Mouse (Mus musculus): Measurements from ENCODE around the gene Krt12. TPM values are rescaled to one million over a fixed set of nuclear protein-coding genes. Genes with fewer than 3 reads are reported as not detected.

Krt12 gene
- polyA plus RNA-seq (2021; fragmentation: Nextera tagmentation) = 21.1 and 24.0 TPM in 2 replicates
- long read RNA-seq, experiment 1, partial matches to known transcripts = 14 of 19 reads
- long read RNA-seq, experiment 1, other reads (novel, unspliced or antisense) = 5 of 19 reads
- long read RNA-seq, experiment 2, partial matches to known transcripts = 73 of 73 reads
- long read RNA-seq, experiment 2, other reads (novel, unspliced or antisense) = 0 of 73 reads

DNA sequence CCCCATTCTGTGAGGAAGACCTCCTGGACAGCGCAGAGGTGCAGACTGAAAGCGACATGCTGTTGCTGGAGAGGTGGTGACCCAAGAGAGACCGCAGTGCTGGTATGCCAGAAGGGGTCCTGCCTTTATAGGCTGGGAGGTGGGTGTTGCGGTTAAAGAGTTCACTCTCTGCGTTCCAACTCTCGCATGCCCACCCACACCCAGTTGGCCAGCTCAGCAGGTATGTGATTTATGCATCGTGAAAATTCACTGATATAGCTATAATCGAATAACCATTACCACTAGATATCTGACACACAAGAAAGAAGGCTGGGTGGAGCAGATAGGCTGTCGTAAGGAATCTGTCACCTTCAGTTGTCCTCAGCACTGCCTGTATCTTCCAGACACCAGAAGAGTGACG lies at the start of gene Krt12:
Krt12 (minus strand) TSS at position 101 of the 400 bp plus-strand sequence.

DNA sequence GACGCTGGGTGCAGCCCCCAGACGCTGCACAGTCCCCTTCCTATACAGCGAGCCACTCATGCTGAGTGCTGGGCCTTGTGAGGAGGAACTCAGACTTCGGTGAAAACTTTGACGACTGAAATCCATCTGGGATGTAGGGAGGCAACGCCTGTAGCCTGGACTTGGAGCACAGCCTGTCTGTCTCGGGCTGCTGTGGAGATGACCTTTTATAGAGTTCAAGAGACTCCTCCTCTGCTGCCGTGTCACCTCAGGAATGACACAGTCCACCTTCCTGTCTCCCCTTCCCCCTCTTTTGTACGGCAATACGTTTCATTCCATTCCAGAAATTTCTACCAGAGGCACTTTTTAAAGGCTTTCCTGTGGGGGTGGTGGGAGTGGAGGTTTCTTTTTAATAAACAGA lies 15.9 kb upstream of the Krt12 start, which contains the start of gene Krt20:
Krt20 (minus strand) TSS at position 179 of the 400 bp plus-strand sequence.

DNA sequence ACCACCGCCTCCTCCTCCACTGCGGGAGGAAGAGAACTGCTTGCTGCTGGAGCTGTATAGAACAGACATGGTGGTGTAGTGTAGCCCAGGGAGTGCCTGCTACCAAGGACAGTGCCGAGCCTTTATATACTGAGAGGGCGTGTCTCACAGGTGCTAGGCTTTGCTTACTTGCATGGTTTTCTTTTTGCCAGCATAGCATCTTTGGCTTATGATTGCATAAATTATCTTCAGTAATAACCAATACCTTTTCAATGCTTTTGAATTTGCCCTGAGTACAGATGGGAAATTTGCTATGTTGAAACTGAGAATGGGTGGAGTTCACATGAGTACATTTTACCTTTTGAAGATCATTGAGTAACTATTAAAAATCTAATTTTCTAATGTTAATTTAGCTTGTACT lies 32.8 kb downstream of the Krt12 start, which contains the start of gene Krt10:
Krt10 (minus strand) TSS at position 101 of the 400 bp plus-strand sequence.

DNA sequence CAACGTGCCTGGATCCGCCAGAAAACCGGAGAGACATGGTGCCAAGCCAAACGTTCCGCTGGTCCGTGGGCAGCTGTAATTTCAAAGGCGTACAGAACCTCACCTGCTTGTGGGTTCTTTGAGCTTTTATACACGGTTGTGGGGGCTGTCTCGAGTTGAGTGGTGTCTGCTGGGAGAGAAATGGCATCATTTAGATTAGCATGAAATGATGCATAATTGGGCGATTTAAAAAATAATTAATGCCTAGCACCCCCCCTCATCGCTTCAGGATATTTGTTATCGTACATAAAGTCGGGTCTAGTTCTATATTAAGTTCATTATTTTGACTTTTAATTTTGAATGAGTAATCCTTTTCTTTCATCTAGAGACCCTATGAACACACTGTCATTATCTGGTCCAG lies 47.3 kb downstream of the Krt12 start, which contains the start of gene Krt28:
Krt28 (minus strand) TSS at position 101 of the 400 bp plus-strand sequence.

Other genes starting within 250 kb of the Krt12 start
- gene Smarce1, start 191.2 kb downstream of the Krt12 start, polyA plus RNA-seq (2021; fragmentation: Nextera tagmentation) = 31.1 and 43.0 TPM in 2 replicates
- gene Krt222, start 178.2 kb downstream of the Krt12 start, polyA plus RNA-seq (2021; fragmentation: Nextera tagmentation) = 16.5 and 18.7 TPM in 2 replicates
- gene Krt24, start 137.0 kb downstream of the Krt12 start, polyA plus RNA-seq (2021; fragmentation: Nextera tagmentation) = not detected in 2 replicates
- gene Krt25, start 99.3 kb downstream of the Krt12 start, polyA plus RNA-seq (2021; fragmentation: Nextera tagmentation) = not detected in 2 replicates
- 0.05 TPM in 1 of 2 replicates, not detected in the other for gene Krt26, start 84.3 kb downstream of the Krt12 start, polyA plus RNA-seq (2021; fragmentation: Nextera tagmentation)
- gene Krt27, start 71.2 kb downstream of the Krt12 start, polyA plus RNA-seq (2021; fragmentation: Nextera tagmentation) = not detected in 2 replicates
- gene Krt28, start 47.4 kb downstream of the Krt12 start, polyA plus RNA-seq (2021; fragmentation: Nextera tagmentation) = 0.13 and 0.16 TPM in 2 replicates
- 39.1 and 40.8 TPM in 2 replicates for gene Krt10, start 32.9 kb downstream of the Krt12 start, polyA plus RNA-seq (2021; fragmentation: Nextera tagmentation)
- gene Krt20, start 15.9 kb upstream of the Krt12 start, polyA plus RNA-seq (2021; fragmentation: Nextera tagmentation) = 0.43 TPM in 1 of 2 replicates, not detected in the other
- not detected in 2 replicates for gene Krt23, start 70.9 kb upstream of the Krt12 start, polyA plus RNA-seq (2021; fragmentation: Nextera tagmentation)
- gene Krt39, start 99.1 kb upstream of the Krt12 start, polyA plus RNA-seq (2021; fragmentation: Nextera tagmentation) = not detected in 2 replicates
- gene Krt40, start 120.9 kb upstream of the Krt12 start, polyA plus RNA-seq (2021; fragmentation: Nextera tagmentation) = not detected in 2 replicates
- gene Krtap3-3, start 128.6 kb upstream of the Krt12 start, polyA plus RNA-seq (2021; fragmentation: Nextera tagmentation) = not detected in 2 replicates
- gene Krtap3-2, start 134.6 kb upstream of the Krt12 start, polyA plus RNA-seq (2021; fragmentation: Nextera tagmentation) = not detected in 2 replicates
- gene Gm11939, start 137.2 kb upstream of the Krt12 start, polyA plus RNA-seq (2021; fragmentation: Nextera tagmentation) = not detected in 2 replicates
- gene Krtap3-1, start 144.4 kb upstream of the Krt12 start, polyA plus RNA-seq (2021; fragmentation: Nextera tagmentation) = not detected in 2 replicates
- not detected in 2 replicates for gene Krtap1-5, start 158.8 kb upstream of the Krt12 start, polyA plus RNA-seq (2021; fragmentation: Nextera tagmentation)
- not detected in 2 replicates for gene Krtap1-4, start 161.4 kb upstream of the Krt12 start, polyA plus RNA-seq (2021; fragmentation: Nextera tagmentation)
- not detected in 2 replicates for gene Krtap1-3, start 169.1 kb upstream of the Krt12 start, polyA plus RNA-seq (2021; fragmentation: Nextera tagmentation)
- not detected in 2 replicates for gene Krtap9-3, start 175.8 kb upstream of the Krt12 start, polyA plus RNA-seq (2021; fragmentation: Nextera tagmentation)
- gene Gm11938, start 181.0 kb upstream of the Krt12 start, polyA plus RNA-seq (2021; fragmentation: Nextera tagmentation) = not detected in 2 replicates
- not detected in 2 replicates for gene Gm11937, start 187.9 kb upstream of the Krt12 start, polyA plus RNA-seq (2021; fragmentation: Nextera tagmentation)
- gene Krtap2-4, start 192.6 kb upstream of the Krt12 start, polyA plus RNA-seq (2021; fragmentation: Nextera tagmentation) = not detected in 2 replicates
- not detected in 2 replicates for gene Gm11562, start 198.2 kb upstream of the Krt12 start, polyA plus RNA-seq (2021; fragmentation: Nextera tagmentation)
- gene Krtap4-1, start 206.0 kb upstream of the Krt12 start, polyA plus RNA-seq (2021; fragmentation: Nextera tagmentation) = not detected in 2 replicates
- gene Krtap4-2, start 212.8 kb upstream of the Krt12 start, polyA plus RNA-seq (2021; fragmentation: Nextera tagmentation) = not detected in 2 replicates
- gene Krtap4-7, start 221.8 kb upstream of the Krt12 start, polyA plus RNA-seq (2021; fragmentation: Nextera tagmentation) = not detected in 2 replicates
- gene Gm11555, start 228.0 kb upstream of the Krt12 start, polyA plus RNA-seq (2021; fragmentation: Nextera tagmentation) = not detected in 2 replicates
- gene Gm11563, start 236.7 kb upstream of the Krt12 start, polyA plus RNA-seq (2021; fragmentation: Nextera tagmentation) = not detected in 2 replicates
- gene Krtap4-6, start 243.7 kb upstream of the Krt12 start, polyA plus RNA-seq (2021; fragmentation: Nextera tagmentation) = not detected in 2 replicates

Measured in left cerebral cortex, adult 6 months (tissue).